Mouse (Mus musculus) limb, embryonic 12.5 days (tissue): ENCODE results near the gene Tmtc1. TPM values are rescaled to one million over a fixed set of nuclear protein-coding genes. Genes with fewer than 3 reads are reported as not detected.

Experiments
- ATAC-seq: fragments of 200-750 bp; cut with Nextera tagmentation; 2 replicates; pipeline ENCODE4 v1.8.0; 2017; ENCODE audit warnings: low read depth, moderate TSS enrichment; ENCODE audit not compliant: insufficient number of reproducible peaks, insufficient read depth, low FRiP score, low TSS enrichment
- H3K27ac ChIP-seq: fragments of 300-500 bp; sonication (generic); 2 replicates; pipeline ENCODE4 v1.5.1; 2016; ENCODE audit warnings: mild to moderate bottlenecking, moderate library complexity
- H3K27me3 ChIP-seq: fragments of 300-500 bp; sonication (generic); 2 replicates; pipeline ENCODE4 v1.6.1; 2016; ENCODE audit warnings: mild to moderate bottlenecking, moderate library complexity
- H3K36me3 ChIP-seq: fragments of 300-500 bp; sonication (generic); 2 replicates; pipeline ENCODE4 v1.6.1; 2016; ENCODE audit warnings: mild to moderate bottlenecking, moderate library complexity
- H3K4me1 ChIP-seq: fragments of 300-500 bp; sonication (generic); replicated peaks from 2 replicates; pipeline ENCODE4 v1.6.1; 2016
- H3K4me2 ChIP-seq: fragments of 300-500 bp; sonication (generic); 2 replicates; pipeline ENCODE4 v1.6.1; 2016; ENCODE audit warnings: mild to moderate bottlenecking, moderate library complexity
- H3K4me3 ChIP-seq: fragments of 300-500 bp; sonication (generic); replicated peaks from 2 replicates; pipeline ENCODE4 v1.5.1; 2016; ENCODE audit warnings: mild to moderate bottlenecking
- H3K9ac ChIP-seq: fragments of 300-500 bp; sonication (generic); replicated peaks from 2 replicates; pipeline ENCODE4 v1.6.1; 2016; ENCODE audit warnings: mild to moderate bottlenecking, moderate library complexity
- H3K9me3 ChIP-seq: fragments of 300-500 bp; sonication (generic); 2 replicates; pipeline ENCODE4 v1.6.1; 2016; ENCODE audit warnings: mild to moderate bottlenecking, moderate library complexity
- WGBS: fragments of 180-500 bp; shearing (Covaris S2); methylation state at CpG from one replicate; pipeline ENCODE4 v1.1.7; 2016; 5-methylcytosine and 5-hydroxymethylcytosine counted together
- polyA plus RNA-seq: library from polyadenylated mRNA; unstranded; fragments of >200 nt; fragmentation: Nextera tagmentation; extraction: Ambion mirVana; gene quantifications from 2 replicates; pipeline ENCODE4 v1.2.1, GENCODE M21; 2016

Tmtc1 gene
- polyA plus RNA-seq, 1 experiment from 2014 or later = 1.8 TPM

GRCm38 (mm10) chr6:148454740-148455139 lies 10.6 kb upstream of the Tmtc1 start:
- H3K9ac ChIP-seq = no peak overlapping the region
- H3K4me3 ChIP-seq = no peak overlapping the region
- no peak overlapping the region for H3K4me2 ChIP-seq
- H3K9me3 ChIP-seq = peaks cover 9% of the 10 kb centered on the region
- H3K4me1 ChIP-seq = no peaks in the 10 kb centered on the region
- WGBS = 63% methylated on average over 2 of the region's 2 CpGs
- H3K27ac ChIP-seq = no peak overlapping the region
- no peak for ATAC-seq
- H3K27me3 ChIP-seq = no peaks in the 10 kb centered on the region
- no peaks in the 10 kb centered on the region for H3K36me3 ChIP-seq

GRCm38 (mm10) chr6:148448151-148448550 lies 4.0 kb upstream of the Tmtc1 start:
- ATAC-seq = no peak
- no peak overlapping the region for H3K9ac ChIP-seq
- peaks cover 10% of the 10 kb centered on the region for H3K4me1 ChIP-seq
- no peaks in the 10 kb centered on the region; the same call in 1 of the 2 replicates for H3K9me3 ChIP-seq
- H3K4me2 ChIP-seq = no peak overlapping the region
- H3K4me3 ChIP-seq = no peak overlapping the region
- 60% methylated on average over 3 of the region's 3 CpGs for WGBS
- no peak overlapping the region for H3K27ac ChIP-seq
- no peaks in the 10 kb centered on the region for H3K36me3 ChIP-seq
- H3K27me3 ChIP-seq = peaks cover 33% of the 10 kb centered on the region

- no peak for ATAC-seq
- WGBS = 63% methylated on average over 3 of the region's 3 CpGs
- Histone ChIP-seq H3K9ac (no peak overlapping the region), H3K27me3 (peaks cover 47% of the 10 kb centered on the region), H3K27ac (no peak overlapping the region), H3K9me3 (no peaks in the 10 kb centered on the region; the same call in 1 of the 2 replicates), H3K4me2 (no peak overlapping the region), H3K4me3 (no peak overlapping the region), H3K36me3 (no peaks in the 10 kb centered on the region), H3K4me1 (peaks cover 25% of the 10 kb centered on the region)
These were observed 1.9 kb upstream of the Tmtc1 start for GRCm38 (mm10) chr6:148446113-148446512.

GRCm38 (mm10) chr6:148444796-148445195 lies 607 bp upstream of the Tmtc1 start:
- H3K9me3 ChIP-seq = no peaks in the 10 kb centered on the region; the same call in 1 of the 2 replicates
- peak overlapping the region; percentile 93 for H3K4me2 ChIP-seq
- H3K4me1 ChIP-seq = peaks cover 25% of the 10 kb centered on the region
- peak overlapping the region; percentile 69; the same call in 1 of the 2 replicates for H3K9ac ChIP-seq
- 2% methylated on average over 9 of the region's 9 CpGs for WGBS
- H3K4me3 ChIP-seq = peak overlapping the region; percentile 80
- peaks cover 47% of the 10 kb centered on the region for H3K27me3 ChIP-seq
- H3K27ac ChIP-seq = no peak overlapping the region
- no peak for ATAC-seq
- no peaks in the 10 kb centered on the region for H3K36me3 ChIP-seq

- H3K4me3 ChIP-seq = peak overlapping the region; percentile 80
- no peak overlapping the region for H3K27ac ChIP-seq
- no peaks in the 10 kb centered on the region; the same call in 1 of the 2 replicates for H3K9me3 ChIP-seq
- peaks cover 36% of the 10 kb centered on the region for H3K4me1 ChIP-seq
- H3K27me3 ChIP-seq = peaks cover 49% of the 10 kb centered on the region
- H3K9ac ChIP-seq = peak overlapping the region; percentile 69; the same call in 1 of the 2 replicates
- H3K4me2 ChIP-seq = peak overlapping the region; percentile 93
- ATAC-seq = no peak
- H3K36me3 ChIP-seq = no peaks in the 10 kb centered on the region
- WGBS = 5% methylated on average over 15 of the region's 15 CpGs
These were observed 881 bp downstream of the Tmtc1 start for GRCm38 (mm10) chr6:148443291-148443725.

GRCm38 (mm10) chr6:148442671-148443290 lies 1.4 kb downstream of the Tmtc1 start:
- peaks cover 49% of the 10 kb centered on the region for H3K27me3 ChIP-seq
- H3K36me3 ChIP-seq = no peaks in the 10 kb centered on the region
- no peaks in the 10 kb centered on the region for H3K9me3 ChIP-seq
- under 1% methylated on average over 27 of the region's 27 CpGs for WGBS
- H3K4me2 ChIP-seq = peak overlapping the region; percentile 93
- peak overlapping the region; percentile 80 for H3K4me3 ChIP-seq
- H3K9ac ChIP-seq = peak overlapping the region; percentile 69; the same call in 1 of the 2 replicates
- no peak overlapping the region for H3K27ac ChIP-seq
- H3K4me1 ChIP-seq = peaks cover 36% of the 10 kb centered on the region
- no peak for ATAC-seq

GRCm38 (mm10) chr6:148441871-148442270 lies 2.3 kb downstream of the Tmtc1 start:
- no peak overlapping the region for H3K9ac ChIP-seq
- peak overlapping the region; percentile 93 for H3K4me2 ChIP-seq
- no peaks in the 10 kb centered on the region for H3K36me3 ChIP-seq
- H3K4me1 ChIP-seq = peaks cover 36% of the 10 kb centered on the region
- 4% methylated on average over 5 of the region's 5 CpGs for WGBS
- H3K4me3 ChIP-seq = peak overlapping the region; percentile 80
- no peaks in the 10 kb centered on the region for H3K9me3 ChIP-seq
- H3K27ac ChIP-seq = no peak overlapping the region
- peaks cover 49% of the 10 kb centered on the region for H3K27me3 ChIP-seq
- no peak for ATAC-seq

- H3K9ac ChIP-seq = no peak overlapping the region
- H3K36me3 ChIP-seq = no peaks in the 10 kb centered on the region
- 56% methylated on average over 4 of the region's 4 CpGs for WGBS
- no peak overlapping the region for H3K4me2 ChIP-seq
- H3K27me3 ChIP-seq = peaks cover 25% of the 10 kb centered on the region
- no peak overlapping the region for H3K4me3 ChIP-seq
- no peak overlapping the region for H3K27ac ChIP-seq
- no peaks in the 10 kb centered on the region for H3K9me3 ChIP-seq
- peaks cover 29% of the 10 kb centered on the region for H3K4me1 ChIP-seq
- ATAC-seq = no peak
These were observed 5.1 kb downstream of the Tmtc1 start for GRCm38 (mm10) chr6:148439101-148439500.

- Histone ChIP-seq H3K4me1 (peaks cover 20% of the 10 kb centered on the region), H3K4me3 (no peak overlapping the region)
- WGBS = 83% methylated on average over 1 of the region's 1 CpGs
These were observed 6.6 kb downstream of the Tmtc1 start for GRCm38 (mm10) chr6:148437565-148437964.

GRCm38 (mm10) chr6:148436441-148437001 lies 7.7 kb downstream of the Tmtc1 start:
- no peak overlapping the region for H3K9ac ChIP-seq
- no peak overlapping the region for H3K4me2 ChIP-seq
- no peak overlapping the region for H3K27ac ChIP-seq
- ATAC-seq = no peak
- no peak overlapping the region for H3K4me3 ChIP-seq
- WGBS = 81% methylated on average over 7 of the region's 7 CpGs
- peaks cover 11% of the 10 kb centered on the region; the same call in 1 of the 2 replicates for H3K4me1 ChIP-seq
- no peaks in the 10 kb centered on the region for H3K36me3 ChIP-seq
- peaks cover 6% of the 10 kb centered on the region for H3K27me3 ChIP-seq
- H3K9me3 ChIP-seq = no peaks in the 10 kb centered on the region

More at GRCm38 (mm10) chr6:148437565-148437964, 6.6 kb downstream of the Tmtc1 start:
- H3K9ac ChIP-seq = no peak overlapping the region
- no peak overlapping the region for H3K4me2 ChIP-seq
- peaks cover 10% of the 10 kb centered on the region for H3K27me3 ChIP-seq
- no peaks in the 10 kb centered on the region for H3K9me3 ChIP-seq
- ATAC-seq = no peak
- H3K27ac ChIP-seq = no peak overlapping the region
- H3K36me3 ChIP-seq = no peaks in the 10 kb centered on the region

- H3K4me1 ChIP-seq = no peaks in the 10 kb centered on the region
- no peak overlapping the region for H3K27ac ChIP-seq
- ATAC-seq = no peak
- no peak overlapping the region for H3K4me3 ChIP-seq
- no peak overlapping the region for H3K4me2 ChIP-seq
- no peaks in the 10 kb centered on the region for H3K27me3 ChIP-seq
- H3K36me3 ChIP-seq = no peaks in the 10 kb centered on the region
- H3K9ac ChIP-seq = no peak overlapping the region
- H3K9me3 ChIP-seq = no peaks in the 10 kb centered on the region
- WGBS = 63% methylated on average over 7 of the region's 7 CpGs
These were observed 22.6 kb downstream of the Tmtc1 start for GRCm38 (mm10) chr6:148421577-148421976.
